Mouse (Mus musculus): ENCODE measurements at regions not wholly inside any gene's neighbourhood (a gene's known extent, or its start where the extent isn't known, plus 50 kb on each side); places are given as distances from the start of the nearest gene placed in this dataset.

DNA sequence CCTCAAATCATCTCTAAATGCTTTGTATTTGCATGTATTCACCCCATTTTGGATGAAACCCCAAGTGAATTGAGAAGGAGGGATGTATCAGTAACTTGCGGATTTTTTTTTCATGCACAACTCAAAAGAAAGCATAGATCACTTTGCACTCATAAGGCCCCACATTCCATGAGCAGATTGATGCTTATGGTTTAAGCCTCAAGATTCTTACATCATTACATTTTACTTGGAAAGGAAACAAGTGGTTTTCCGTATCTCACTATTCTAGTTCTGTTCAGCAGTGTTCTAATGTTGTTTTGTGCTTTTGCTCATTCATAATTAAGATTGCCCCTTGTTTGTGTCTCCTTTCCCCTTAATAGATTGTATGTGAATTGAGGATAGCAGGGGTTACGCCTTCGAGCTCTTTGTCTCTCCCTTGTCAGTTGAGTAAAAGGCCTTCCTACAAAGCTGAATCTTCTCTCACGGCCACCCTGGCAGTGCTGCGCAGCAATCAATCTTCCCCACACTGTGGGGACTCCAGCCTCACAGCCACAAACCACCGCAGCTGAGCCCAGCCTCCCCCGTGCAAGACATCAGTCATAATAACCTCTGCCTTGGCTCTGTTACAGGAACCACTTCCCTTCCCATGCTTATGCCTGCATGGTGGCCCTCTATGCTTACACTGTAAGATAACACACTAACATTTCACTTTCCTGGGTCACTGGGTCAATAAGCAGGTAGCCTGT is 284.5 kb downstream of the Cenpc1 start:
- H3K4me1 ChIP-seq (replicated peaks; ENCODE audit: control insufficient read depth, insufficient read depth, low read length): peaks cover 16% of the 10 kb centered on the region
- H3K27me3 ChIP-seq (ENCODE audit: control insufficient read depth, insufficient read depth, low read length): no peaks in the 10 kb centered on the region
- ATAC-seq (ENCODE audit: low FRiP score): peak; percentile 93; the same call in 1 of the 2 replicates
- no peak overlapping the region; the same call in 1 of the 2 replicates for H3K4me2 ChIP-seq (replicated peaks)
- 15% methylated on average over 8 of the region's 8 CpGs for WGBS
- DNase-seq (ENCODE audit: low spot score): peak; percentile 62
- H3K9me3 ChIP-seq (ENCODE audit: control insufficient read depth, low read length): no peaks in the 10 kb centered on the region
- H3K36me3 ChIP-seq (replicated peaks; ENCODE audit: control insufficient read depth, insufficient read depth): no peaks in the 10 kb centered on the region
- H3K9ac ChIP-seq: no peak overlapping the region
- peak overlapping the region; percentile 39; the same call in 1 of the 2 replicates for H3K27ac ChIP-seq
- H3K4me3 ChIP-seq (replicated peaks; ENCODE audit: low read length): no peak overlapping the region

GRCm38 (mm10) chr5:85780017-85780416 is 285.4 kb downstream of the Cenpc1 start:
- H3K4me2 ChIP-seq (replicated peaks): no peak overlapping the region
- no peaks in the 10 kb centered on the region for H3K27me3 ChIP-seq (ENCODE audit: control insufficient read depth, insufficient read depth, low read length)
- DNase-seq (ENCODE audit: low spot score): no peak
- H3K9me3 ChIP-seq (ENCODE audit: control insufficient read depth, low read length): no peaks in the 10 kb centered on the region
- H3K4me3 ChIP-seq (replicated peaks; ENCODE audit: low read length): no peak overlapping the region
- ATAC-seq (ENCODE audit: low FRiP score): no peak
- H3K27ac ChIP-seq: peak overlapping the region; percentile 3; the same call in 1 of the 2 replicates
- no peaks in the 10 kb centered on the region for H3K36me3 ChIP-seq (replicated peaks; ENCODE audit: control insufficient read depth, insufficient read depth)
- 26% methylated on average over 5 of the region's 5 CpGs for WGBS
- H3K4me1 ChIP-seq (replicated peaks; ENCODE audit: control insufficient read depth, insufficient read depth, low read length): peaks cover 16% of the 10 kb centered on the region
- H3K9ac ChIP-seq: no peak overlapping the region

GRCm38 (mm10) chr5:85779205-85779604 is 286.2 kb downstream of the Cenpc1 start:
- 0 out of 2 replicates have a peak overlapping the region, but pooled peaks have one; percentile 16 for H3K27ac ChIP-seq
- ATAC-seq (ENCODE audit: low FRiP score) (no peak), DNase-seq (ENCODE audit: low spot score) (no peak)
- no peaks in the 10 kb centered on the region for H3K9me3 ChIP-seq (ENCODE audit: control insufficient read depth, low read length)
- 46% methylated on average over 4 of the region's 4 CpGs for WGBS
- no peak overlapping the region for H3K4me2 ChIP-seq (replicated peaks)
- no peaks in the 10 kb centered on the region for H3K27me3 ChIP-seq (ENCODE audit: control insufficient read depth, insufficient read depth, low read length)
- H3K4me1 ChIP-seq (replicated peaks; ENCODE audit: control insufficient read depth, insufficient read depth, low read length): peaks cover 16% of the 10 kb centered on the region
- H3K9ac ChIP-seq: no peak overlapping the region
- H3K36me3 ChIP-seq (replicated peaks; ENCODE audit: control insufficient read depth, insufficient read depth): no peaks in the 10 kb centered on the region
- no peak overlapping the region for H3K4me3 ChIP-seq (replicated peaks; ENCODE audit: low read length)

DNA sequence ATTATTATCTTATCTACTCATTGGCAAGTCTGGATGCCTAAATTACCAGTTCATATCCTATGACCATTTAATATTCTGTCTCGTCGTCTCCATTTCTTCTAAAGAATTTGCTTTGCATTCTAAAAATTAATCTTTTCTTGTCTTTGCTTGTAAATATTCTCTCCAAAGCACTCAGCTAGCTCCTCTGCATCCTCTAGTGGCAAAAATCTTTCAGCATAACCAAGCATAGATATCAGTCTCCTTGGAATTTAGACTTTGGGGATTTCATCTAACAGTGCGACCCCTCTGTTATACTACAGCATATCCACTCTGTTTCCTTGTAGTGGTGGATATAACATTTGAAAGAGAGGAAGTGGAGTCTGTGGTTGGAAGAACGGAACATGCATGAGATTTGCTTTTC is 292.7 kb downstream of the Cenpc1 start:
- H3K9ac ChIP-seq: no peak overlapping the region
- H3K36me3 ChIP-seq (replicated peaks; ENCODE audit: control insufficient read depth, insufficient read depth): no peaks in the 10 kb centered on the region
- no peak for DNase-seq (ENCODE audit: low spot score)
- no peak overlapping the region for H3K4me2 ChIP-seq (replicated peaks)
- H3K27ac ChIP-seq: no peak overlapping the region
- no peaks in the 10 kb centered on the region for H3K9me3 ChIP-seq (ENCODE audit: control insufficient read depth, low read length)
- H3K4me3 ChIP-seq (replicated peaks; ENCODE audit: low read length): no peak overlapping the region
- no peaks in the 10 kb centered on the region for H3K4me1 ChIP-seq (replicated peaks; ENCODE audit: control insufficient read depth, insufficient read depth, low read length)
- WGBS: 93% methylated on average over 4 of the region's 4 CpGs
- no peaks in the 10 kb centered on the region for H3K27me3 ChIP-seq (ENCODE audit: control insufficient read depth, insufficient read depth, low read length)
- no peak for ATAC-seq (ENCODE audit: low FRiP score)

- no peak overlapping the region for H3K4me3 ChIP-seq (replicated peaks; ENCODE audit: low read length)
Observed at GRCm38 (mm10) chr5:85772086-85772485, 293.3 kb downstream of the Cenpc1 start.

GRCm38 (mm10) chr5:85767157-85767556 is 298.2 kb downstream of the Cenpc1 start:
- ATAC-seq (ENCODE audit: low FRiP score): no peak
- H3K36me3 ChIP-seq (replicated peaks; ENCODE audit: control insufficient read depth, insufficient read depth): no peaks in the 10 kb centered on the region
- no peaks in the 10 kb centered on the region for H3K4me1 ChIP-seq (replicated peaks; ENCODE audit: control insufficient read depth, insufficient read depth, low read length)
- no peak for DNase-seq (ENCODE audit: low spot score)
- no peak overlapping the region for H3K4me2 ChIP-seq (replicated peaks)
- no peaks in the 10 kb centered on the region for H3K9me3 ChIP-seq (ENCODE audit: control insufficient read depth, low read length)
- H3K27me3 ChIP-seq (ENCODE audit: control insufficient read depth, insufficient read depth, low read length): no peaks in the 10 kb centered on the region
- H3K9ac ChIP-seq: no peak overlapping the region
- 91% methylated on average over 3 of the region's 3 CpGs for WGBS
- H3K27ac ChIP-seq: no peak overlapping the region
- no peak overlapping the region for H3K4me3 ChIP-seq (replicated peaks; ENCODE audit: low read length)

More at GRCm38 (mm10) chr5:85772086-85772485, 293.3 kb downstream of the Cenpc1 start:
- DNase-seq (ENCODE audit: low spot score) (no peak), ATAC-seq (ENCODE audit: low FRiP score) (peak; percentile 37; the same call in 1 of the 2 replicates)
- H3K27me3 ChIP-seq (ENCODE audit: control insufficient read depth, insufficient read depth, low read length): no peaks in the 10 kb centered on the region
- no peak overlapping the region for H3K9ac ChIP-seq
- WGBS: 58% methylated on average over 4 of the region's 4 CpGs
- no peaks in the 10 kb centered on the region for H3K4me1 ChIP-seq (replicated peaks; ENCODE audit: control insufficient read depth, insufficient read depth, low read length)
- no peak overlapping the region for H3K4me2 ChIP-seq (replicated peaks)
- H3K27ac ChIP-seq: no peak overlapping the region
- no peaks in the 10 kb centered on the region for H3K36me3 ChIP-seq (replicated peaks; ENCODE audit: control insufficient read depth, insufficient read depth)
- no peaks in the 10 kb centered on the region for H3K9me3 ChIP-seq (ENCODE audit: control insufficient read depth, low read length)

DNA sequence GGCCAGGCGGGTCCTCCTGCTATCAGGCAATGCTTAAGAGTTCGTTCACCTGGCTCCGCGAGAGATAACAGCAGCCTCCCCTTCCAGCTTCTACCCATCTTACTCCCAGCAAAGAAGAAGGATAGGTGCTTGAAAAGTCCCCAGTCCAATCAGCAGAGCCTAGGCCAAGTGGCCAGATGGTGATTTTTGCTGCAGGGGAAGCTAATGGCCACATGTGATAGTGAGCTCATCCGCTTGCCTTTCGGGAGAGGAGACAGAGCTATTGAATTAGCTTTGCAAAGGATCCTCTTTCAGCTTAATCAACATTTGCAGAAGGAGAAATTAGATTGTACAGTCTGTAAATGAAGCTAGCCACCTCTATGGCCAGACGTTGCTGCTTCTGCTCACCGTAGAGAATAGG is 308.7 kb downstream of the Cenpc1 start:
- H3K9ac ChIP-seq: no peak overlapping the region
- H3K4me2 ChIP-seq (replicated peaks): no peak overlapping the region
- no peaks in the 10 kb centered on the region for H3K36me3 ChIP-seq (replicated peaks; ENCODE audit: control insufficient read depth, insufficient read depth)
- H3K4me1 ChIP-seq (replicated peaks; ENCODE audit: control insufficient read depth, insufficient read depth, low read length): 0 out of 2 replicates have a peak, but pooled peaks cover 6% of the 10 kb centered on the region
- no peaks in the 10 kb centered on the region for H3K9me3 ChIP-seq (ENCODE audit: control insufficient read depth, low read length)
- H3K27ac ChIP-seq: no peak overlapping the region
- H3K4me3 ChIP-seq (replicated peaks; ENCODE audit: low read length): no peak overlapping the region
- H3K27me3 ChIP-seq (ENCODE audit: control insufficient read depth, insufficient read depth, low read length): no peaks in the 10 kb centered on the region
- DNase-seq (ENCODE audit: low spot score) (no peak), ATAC-seq (ENCODE audit: low FRiP score) (no peak)
- WGBS: 72% methylated on average over 8 of the region's 8 CpGs

DNA sequence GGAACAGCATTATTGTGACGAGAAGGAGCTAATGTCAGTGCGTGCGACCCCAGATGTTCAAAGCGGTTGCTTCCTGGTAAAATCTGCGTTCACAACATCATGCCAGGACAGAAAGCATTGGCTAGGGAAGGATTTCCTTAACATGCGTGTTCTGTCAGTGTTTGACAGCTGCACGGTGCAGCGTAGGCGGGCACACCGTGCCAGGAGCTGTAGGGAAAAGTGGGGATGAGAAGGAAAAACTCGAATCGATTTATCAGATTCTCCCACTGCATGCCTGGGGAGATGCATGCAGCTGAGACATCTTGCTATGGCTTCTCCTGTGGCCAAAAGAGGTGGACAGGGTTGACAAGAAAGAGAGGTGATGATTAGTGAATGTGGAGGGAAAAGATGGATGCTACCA is 311.2 kb downstream of the Cenpc1 start:
- Histone ChIP-seq H3K4me2 (replicated peaks) (no peak overlapping the region; the same call in 1 of the 2 replicates), H3K9me3 (ENCODE audit: control insufficient read depth, low read length) (no peaks in the 10 kb centered on the region), H3K9ac (no peak overlapping the region), H3K27ac (0 out of 2 replicates have a peak overlapping the region, but pooled peaks have one; percentile 34), H3K4me3 (replicated peaks; ENCODE audit: low read length) (no peak overlapping the region), H3K4me1 (replicated peaks; ENCODE audit: control insufficient read depth, insufficient read depth, low read length) (0 out of 2 replicates have a peak, but pooled peaks cover 6% of the 10 kb centered on the region), H3K36me3 (replicated peaks; ENCODE audit: control insufficient read depth, insufficient read depth) (no peaks in the 10 kb centered on the region), H3K27me3 (ENCODE audit: control insufficient read depth, insufficient read depth, low read length) (no peaks in the 10 kb centered on the region)
- DNase-seq (ENCODE audit: low spot score): no peak
- ATAC-seq (ENCODE audit: low FRiP score): 0 out of 2 replicates have a peak, but pooled peaks have one; percentile 19
- 71% methylated on average over 12 of the region's 12 CpGs for WGBS

DNA sequence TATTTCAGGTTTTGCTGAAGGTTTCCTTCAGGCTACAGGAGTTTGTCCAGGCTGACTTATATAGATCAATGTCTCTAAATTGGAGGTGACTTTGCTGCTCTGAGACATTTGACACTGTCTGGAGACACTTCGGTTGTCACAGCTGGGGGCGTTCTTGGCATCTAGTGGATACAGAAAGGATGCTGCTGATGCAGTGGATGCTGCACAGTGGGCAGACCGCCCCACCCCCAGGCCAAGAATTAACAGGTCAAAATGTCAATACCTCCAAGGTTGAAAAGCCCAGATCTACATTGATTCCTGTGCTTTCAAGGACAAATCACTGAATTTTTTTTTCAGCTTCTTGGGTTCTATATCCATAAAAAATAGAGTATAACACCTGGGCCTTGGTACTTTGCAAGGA is 312.3 kb downstream of the Cenpc1 start:
- no peak overlapping the region for H3K27ac ChIP-seq
- H3K4me3 ChIP-seq (replicated peaks; ENCODE audit: low read length): no peak overlapping the region
- H3K9me3 ChIP-seq (ENCODE audit: control insufficient read depth, low read length): no peaks in the 10 kb centered on the region
- no peak for DNase-seq (ENCODE audit: low spot score)
- no peak for ATAC-seq (ENCODE audit: low FRiP score)
- 61% methylated on average over 3 of the region's 3 CpGs for WGBS
- H3K27me3 ChIP-seq (ENCODE audit: control insufficient read depth, insufficient read depth, low read length): no peaks in the 10 kb centered on the region
- no peaks in the 10 kb centered on the region for H3K36me3 ChIP-seq (replicated peaks; ENCODE audit: control insufficient read depth, insufficient read depth)
- no peak overlapping the region for H3K4me2 ChIP-seq (replicated peaks)
- H3K4me1 ChIP-seq (replicated peaks; ENCODE audit: control insufficient read depth, insufficient read depth, low read length): 0 out of 2 replicates have a peak, but pooled peaks cover 6% of the 10 kb centered on the region
- no peak overlapping the region for H3K9ac ChIP-seq
